Mouse (Mus musculus): Measurements from ENCODE around the gene Prkn. TPM values are rescaled to one million over a fixed set of nuclear protein-coding genes. Genes with fewer than 3 reads are reported as not detected.

Prkn gene
- polyA plus RNA-seq, 1 experiment from 2014 or later, result 2.1 TPM

GRCm38 (mm10) chr17:11801226-11801625, 961.0 kb downstream of the Prkn start:
- Histone ChIP-seq H3K9me3 (no peaks in the 10 kb centered on the region), H3K4me3 (no peak overlapping the region), H3K27ac (no peak overlapping the region), H3K9ac (no peak overlapping the region), H3K4me2 (replicated peaks) (no peak overlapping the region), H3K36me3 (no peaks in the 10 kb centered on the region), H3K27me3 (no peaks in the 10 kb centered on the region), H3K4me1 (no peaks in the 10 kb centered on the region)
- 90% methylated on average over 4 of the region's 4 CpGs for WGBS
- ATAC-seq (ENCODE audit: low FRiP score, low read depth), result no peak

- Histone ChIP-seq H3K36me3 (no peaks in the 10 kb centered on the region), H3K4me3 (no peak overlapping the region), H3K9me3 (no peaks in the 10 kb centered on the region), H3K4me2 (replicated peaks) (no peak overlapping the region), H3K27ac (no peak overlapping the region), H3K9ac (no peak overlapping the region), H3K27me3 (no peaks in the 10 kb centered on the region), H3K4me1 (no peaks in the 10 kb centered on the region)
- no peak for ATAC-seq (ENCODE audit: low FRiP score, low read depth)
- 77% methylated on average over 3 of the region's 3 CpGs for WGBS
These were observed 967.1 kb downstream of the Prkn start for GRCm38 (mm10) chr17:11807280-11807679.

GRCm38 (mm10) chr17:11817886-11818285, 977.7 kb downstream of the Prkn start:
- no peaks in the 10 kb centered on the region for H3K27me3 ChIP-seq
- H3K36me3 ChIP-seq, result no peaks in the 10 kb centered on the region
- no peak for ATAC-seq (ENCODE audit: low FRiP score, low read depth)
- H3K4me3 ChIP-seq, result no peak overlapping the region
- no peaks in the 10 kb centered on the region for H3K4me1 ChIP-seq
- no peaks in the 10 kb centered on the region for H3K9me3 ChIP-seq
- H3K9ac ChIP-seq, result no peak overlapping the region
- no peak overlapping the region for H3K27ac ChIP-seq
- H3K4me2 ChIP-seq (replicated peaks), result no peak overlapping the region
- WGBS, result 80% methylated on average over 2 of the region's 2 CpGs

GRCm38 (mm10) chr17:11819506-11819905, 979.3 kb downstream of the Prkn start:
- no peak overlapping the region for H3K27ac ChIP-seq
- 54% methylated on average over 8 of the region's 8 CpGs for WGBS
- no peaks in the 10 kb centered on the region for H3K9me3 ChIP-seq
- H3K4me2 ChIP-seq (replicated peaks), result no peak overlapping the region
- no peak overlapping the region for H3K4me3 ChIP-seq
- H3K36me3 ChIP-seq, result no peaks in the 10 kb centered on the region
- no peaks in the 10 kb centered on the region for H3K4me1 ChIP-seq
- no peaks in the 10 kb centered on the region for H3K27me3 ChIP-seq
- no peak for ATAC-seq (ENCODE audit: low FRiP score, low read depth)
- H3K9ac ChIP-seq, result no peak overlapping the region

- Histone ChIP-seq H3K9me3 (no peaks in the 10 kb centered on the region), H3K4me1 (no peaks in the 10 kb centered on the region), H3K4me3 (no peak overlapping the region), H3K36me3 (no peaks in the 10 kb centered on the region), H3K27ac (no peak overlapping the region), H3K27me3 (no peaks in the 10 kb centered on the region), H3K4me2 (replicated peaks) (no peak overlapping the region), H3K9ac (no peak overlapping the region)
- ATAC-seq (ENCODE audit: low FRiP score, low read depth), result no peak
- WGBS, result 88% methylated on average over 4 of the region's 4 CpGs
These were observed 980.6 kb downstream of the Prkn start for GRCm38 (mm10) chr17:11820757-11821156.

GRCm38 (mm10) chr17:11829501-11829900, 989.3 kb downstream of the Prkn start:
- no peak overlapping the region for H3K4me2 ChIP-seq (replicated peaks)
- 48% methylated on average over 3 of the region's 3 CpGs for WGBS
- H3K4me1 ChIP-seq, result no peaks in the 10 kb centered on the region
- ATAC-seq (ENCODE audit: low FRiP score, low read depth), result no peak
- H3K27ac ChIP-seq, result no peak overlapping the region
- no peak overlapping the region for H3K4me3 ChIP-seq
- no peak overlapping the region for H3K9ac ChIP-seq
- H3K9me3 ChIP-seq, result no peaks in the 10 kb centered on the region
- H3K27me3 ChIP-seq, result no peaks in the 10 kb centered on the region
- no peaks in the 10 kb centered on the region for H3K36me3 ChIP-seq

- Histone ChIP-seq H3K27ac (no peak overlapping the region), H3K36me3 (no peaks in the 10 kb centered on the region), H3K9me3 (no peaks in the 10 kb centered on the region), H3K27me3 (no peaks in the 10 kb centered on the region), H3K4me2 (replicated peaks) (no peak overlapping the region), H3K4me1 (no peaks in the 10 kb centered on the region), H3K9ac (no peak overlapping the region), H3K4me3 (no peak overlapping the region)
- 89% methylated on average over 3 of the region's 3 CpGs for WGBS
- ATAC-seq (ENCODE audit: low FRiP score, low read depth), result no peak
These were observed 996.9 kb downstream of the Prkn start for GRCm38 (mm10) chr17:11837121-11837520.

GRCm38 (mm10) chr17:11844436-11844835, 1004.3 kb downstream of the Prkn start:
- WGBS, result 87% methylated on average over 4 of the region's 4 CpGs
- no peak for ATAC-seq (ENCODE audit: low FRiP score, low read depth)

GRCm38 (mm10) chr17:11844989-11845388, 1004.8 kb downstream of the Prkn start:
- no peaks in the 10 kb centered on the region for H3K9me3 ChIP-seq
- no peak overlapping the region for H3K9ac ChIP-seq
- no peak overlapping the region for H3K4me3 ChIP-seq
- H3K27me3 ChIP-seq, result no peaks in the 10 kb centered on the region
- 85% methylated on average over 3 of the region's 3 CpGs for WGBS
- H3K27ac ChIP-seq, result no peak overlapping the region
- H3K36me3 ChIP-seq, result no peaks in the 10 kb centered on the region
- no peak for ATAC-seq (ENCODE audit: low FRiP score, low read depth)
- H3K4me1 ChIP-seq, result no peaks in the 10 kb centered on the region
- H3K4me2 ChIP-seq (replicated peaks), result no peak overlapping the region

More at GRCm38 (mm10) chr17:11844436-11844835, 1004.3 kb downstream of the Prkn start:
- Histone ChIP-seq H3K27me3 (no peaks in the 10 kb centered on the region), H3K4me3 (no peak overlapping the region), H3K9me3 (no peaks in the 10 kb centered on the region), H3K27ac (no peak overlapping the region), H3K36me3 (no peaks in the 10 kb centered on the region), H3K9ac (no peak overlapping the region), H3K4me2 (replicated peaks) (no peak overlapping the region), H3K4me1 (no peaks in the 10 kb centered on the region)

GRCm38 (mm10) chr17:11845506-11845905, 1005.3 kb downstream of the Prkn start:
- ATAC-seq (ENCODE audit: low FRiP score, low read depth), result no peak
- H3K27me3 ChIP-seq, result no peaks in the 10 kb centered on the region
- no peak overlapping the region for H3K4me2 ChIP-seq (replicated peaks)
- no peak overlapping the region for H3K4me3 ChIP-seq
- H3K9me3 ChIP-seq, result no peaks in the 10 kb centered on the region
- no peaks in the 10 kb centered on the region for H3K4me1 ChIP-seq
- H3K27ac ChIP-seq, result no peak overlapping the region
- H3K9ac ChIP-seq, result no peak overlapping the region
- 74% methylated on average over 2 of the region's 2 CpGs for WGBS
- H3K36me3 ChIP-seq, result no peaks in the 10 kb centered on the region

- ATAC-seq (ENCODE audit: low FRiP score, low read depth), result no peak
- H3K9me3 ChIP-seq, result no peaks in the 10 kb centered on the region
- H3K4me2 ChIP-seq (replicated peaks), result no peak overlapping the region
- H3K9ac ChIP-seq, result no peak overlapping the region
- 66% methylated on average over 10 of the region's 10 CpGs for WGBS
- no peak overlapping the region for H3K27ac ChIP-seq
- no peaks in the 10 kb centered on the region for H3K4me1 ChIP-seq
- no peaks in the 10 kb centered on the region for H3K27me3 ChIP-seq
- no peak overlapping the region for H3K4me3 ChIP-seq
- no peaks in the 10 kb centered on the region for H3K36me3 ChIP-seq
These were observed 1014.4 kb downstream of the Prkn start for GRCm38 (mm10) chr17:11854571-11854970.

GRCm38 (mm10) chr17:11858772-11859405, 1018.7 kb downstream of the Prkn start:
- no peaks in the 10 kb centered on the region for H3K36me3 ChIP-seq
- H3K27ac ChIP-seq, result no peak overlapping the region
- H3K4me2 ChIP-seq (replicated peaks), result no peak overlapping the region
- H3K27me3 ChIP-seq, result no peaks in the 10 kb centered on the region
- no peak for ATAC-seq (ENCODE audit: low FRiP score, low read depth)
- no peaks in the 10 kb centered on the region for H3K9me3 ChIP-seq
- H3K4me1 ChIP-seq, result no peaks in the 10 kb centered on the region
- WGBS, result 89% methylated on average over 7 of the region's 7 CpGs
- no peak overlapping the region for H3K9ac ChIP-seq
- no peak overlapping the region for H3K4me3 ChIP-seq

GRCm38 (mm10) chr17:11861178-11861577, 1021.0 kb downstream of the Prkn start:
- H3K4me1 ChIP-seq, result no peaks in the 10 kb centered on the region
- no peaks in the 10 kb centered on the region for H3K27me3 ChIP-seq
- no peak overlapping the region for H3K4me3 ChIP-seq
- H3K36me3 ChIP-seq, result no peaks in the 10 kb centered on the region
- H3K4me2 ChIP-seq (replicated peaks), result no peak overlapping the region
- no peak for ATAC-seq (ENCODE audit: low FRiP score, low read depth)
- no peak overlapping the region for H3K9ac ChIP-seq
- H3K9me3 ChIP-seq, result no peaks in the 10 kb centered on the region
- H3K27ac ChIP-seq, result no peak overlapping the region
- 87% methylated on average over 6 of the region's 6 CpGs for WGBS
